Mouse (Mus musculus) adrenal gland, postnatal 0 days (tissue): Measurements from ENCODE around the gene Daglb. TPM values are rescaled to one million over a fixed set of nuclear protein-coding genes. Genes with fewer than 3 reads are reported as not detected.

Experiments
- polyA plus RNA-seq: library from polyadenylated mRNA; unstranded; fragments of >200 nt; fragmentation: Nextera tagmentation; extraction: Ambion mirVana; gene quantifications from 2 replicates; pipeline ENCODE4 v1.2.1, GENCODE M21; 2015

Daglb gene
- 8.5 and 14.0 TPM in 2 replicates for polyA plus RNA-seq

GRCm38 (mm10) chr5:143464100-143464756 is at the start of gene Daglb:
Gene Daglb (plus strand): TSS chr5:143464584.

GRCm38 (mm10) chr5:143527486-143528307 is 63.3 kb downstream of the Daglb start, which contains the start of gene Rac1:
Gene Rac1 (minus strand): TSS chr5:143528036.

Other genes starting within 250 kb of the Daglb start
- gene Spdye4a, start 237.7 kb upstream of the Daglb start, polyA plus RNA-seq, result not detected in 2 replicates
- gene Zfp12, start 229.4 kb upstream of the Daglb start, polyA plus RNA-seq, result 8.7 and 9.1 TPM in 2 replicates
- gene Zfp316, start 194.6 kb upstream of the Daglb start, polyA plus RNA-seq, result 3.0 and 3.4 TPM in 2 replicates
- 0.04 and 0.20 TPM in 2 replicates for gene Zfp853, start 171.0 kb upstream of the Daglb start, polyA plus RNA-seq
- 18.0 and 29.8 TPM in 2 replicates for gene E130309D02Rik, start 149.2 kb upstream of the Daglb start, polyA plus RNA-seq
- 58.8 and 92.9 TPM in 2 replicates for gene Zdhhc4, start 135.3 kb upstream of the Daglb start, polyA plus RNA-seq
- gene Grid2ip, start 107.2 kb upstream of the Daglb start, polyA plus RNA-seq, result 0.37 and 0.61 TPM in 2 replicates
- gene Kdelr2, start 60.7 kb upstream of the Daglb start, polyA plus RNA-seq, result 195 and 215 TPM in 2 replicates
- gene Rac1, start 63.5 kb downstream of the Daglb start, polyA plus RNA-seq, result 333 and 409 TPM in 2 replicates
- gene Cyth3, start 157.9 kb downstream of the Daglb start, polyA plus RNA-seq, result 81.2 and 99.2 TPM in 2 replicates